In the genomic region with DNA sequence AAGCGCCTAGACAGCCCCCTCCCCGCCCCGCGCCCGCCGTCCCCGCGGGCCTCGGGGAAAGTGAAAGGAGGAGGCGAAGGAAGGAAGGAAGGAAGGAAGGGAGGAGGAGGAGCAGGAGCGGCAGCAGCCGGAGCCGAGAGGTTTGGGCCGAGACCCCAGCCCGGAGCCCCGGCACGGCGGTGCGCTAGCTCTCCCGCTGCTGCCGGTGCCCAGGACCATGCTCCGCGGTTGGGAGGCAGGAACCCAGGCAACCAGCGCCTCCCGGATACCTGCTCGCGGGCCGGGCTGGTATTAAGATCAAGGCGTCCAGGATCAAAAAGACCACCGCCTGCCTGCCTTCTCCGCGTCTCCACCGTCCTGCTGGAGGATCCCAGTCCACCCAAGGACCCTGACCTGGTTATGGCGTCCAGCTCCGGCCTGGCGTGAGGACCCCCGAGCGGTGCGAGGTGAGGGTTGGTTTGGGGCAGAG, we compare ENCODE assay signal across 8 mouse cellular contexts. TPM values are rescaled to one million over a fixed set of nuclear protein-coding genes. Genes with fewer than 3 reads are reported as not detected.
DNase-seq lines count a peak whose midpoint lies in the region; ATAC-seq and TF ChIP-seq lines count a peak whose summit lies in the region.

No protein-coding gene starts in this region.

- ATAC-seq in kidney, embryonic 15.5 days (replicated peaks; ENCODE audit: low FRiP score) = no peak
- ATAC-seq in liver, embryonic 15.5 days (ENCODE audit: insufficient read depth) = no peak
- no peak for ATAC-seq in stomach, embryonic 15.5 days (ENCODE audit: insufficient read depth, low FRiP score, low read depth)

- no peaks in the 10 kb centered on the region for H3K9me3 ChIP-seq in kidney, embryonic 15.5 days (replicated peaks)
- H3K9me3 ChIP-seq in liver, embryonic 15.5 days (replicated peaks) = no peaks in the 10 kb centered on the region
- H3K9me3 ChIP-seq in stomach, embryonic 15.5 days = no peaks in the 10 kb centered on the region

- peak overlapping the region; percentile 98 for H3K4me3 ChIP-seq in kidney, embryonic 15.5 days (replicated peaks)
- H3K4me3 ChIP-seq in liver, embryonic 15.5 days (replicated peaks) = peak overlapping the region; percentile 66
- H3K4me3 ChIP-seq in stomach, embryonic 15.5 days (replicated peaks) = peak overlapping the region; percentile 96

- TF ChIP-seq CTCF in brain, embryonic 14.5 days (IDR thresholded peaks at IDR 0.05; ENCODE audit: borderline replicate concordance, extremely low read depth, insufficient read depth, insufficient read length) = no peak

- H3K27me3 ChIP-seq in kidney, embryonic 15.5 days = no peaks in the 10 kb centered on the region
- peaks cover 71% of the 10 kb centered on the region for H3K27me3 ChIP-seq in liver, embryonic 15.5 days
- H3K27me3 ChIP-seq in stomach, embryonic 15.5 days (replicated peaks) = no peaks in the 10 kb centered on the region

- intact Hi-C loops in heart, postnatal 10 days (cut with DNase I) = no loop called here

- peaks cover 67% of the 10 kb centered on the region for H3K4me1 ChIP-seq in kidney, embryonic 15.5 days
- peaks cover 46% of the 10 kb centered on the region for H3K4me1 ChIP-seq in liver, embryonic 15.5 days (replicated peaks)
- peaks cover 51% of the 10 kb centered on the region for H3K4me1 ChIP-seq in stomach, embryonic 15.5 days

- H3K36me3 ChIP-seq in kidney, embryonic 15.5 days = no peaks in the 10 kb centered on the region
- no peaks in the 10 kb centered on the region for H3K36me3 ChIP-seq in liver, embryonic 15.5 days (replicated peaks)
- H3K36me3 ChIP-seq in stomach, embryonic 15.5 days = no peaks in the 10 kb centered on the region

- peak overlapping the region; percentile 95 for H3K9ac ChIP-seq in kidney, embryonic 15.5 days
- peak overlapping the region; percentile 63 for H3K9ac ChIP-seq in liver, embryonic 15.5 days
- H3K9ac ChIP-seq in stomach, embryonic 15.5 days = peak overlapping the region; percentile 93

- under 1% methylated on average over 37 of the region's 39 CpGs for WGBS in kidney, embryonic 15.5 days
- WGBS in liver, embryonic 15.5 days (ENCODE audit: insufficient replicate concordance) = under 1% methylated on average over 39 of the region's 39 CpGs
- WGBS in stomach, embryonic 15.5 days = 1% methylated on average over 33 of the region's 39 CpGs

- peak overlapping the region; percentile 87 for H3K4me2 ChIP-seq in kidney, embryonic 15.5 days
- H3K4me2 ChIP-seq in liver, embryonic 15.5 days = peak overlapping the region; percentile 73
- H3K4me2 ChIP-seq in stomach, embryonic 15.5 days = peak overlapping the region; percentile 69

- no peak for TF ChIP-seq POLR2A in brain, embryonic 14.5 days (IDR thresholded peaks at IDR 0.05; ENCODE audit: borderline replicate concordance, extremely low read depth, insufficient read depth, insufficient read length, poor library complexity, severe bottlenecking)

- DNase-seq in kidney, adult 8-10 months = no peak
- DNase-seq in brain, embryonic 14.5 days (ENCODE audit: low read depth) = peak; percentile 40
- peak; percentile 60 to 61 for DNase-seq in heart, postnatal 10 days
- DNase-seq in MN1 (ENCODE audit: low spot score) = no peak
- no peak for DNase-seq in layer of hippocampus, adult 18-20 months (ENCODE audit: low spot score in 2 of 2)

- H3K27ac ChIP-seq in kidney, embryonic 15.5 days = peak overlapping the region; percentile 91
- H3K27ac ChIP-seq in liver, embryonic 15.5 days (replicated peaks) = peak overlapping the region; percentile 69
- peak overlapping the region; percentile 97 for H3K27ac ChIP-seq in stomach, embryonic 15.5 days

RNA-seq across cellular contexts. Expression of a gene that starts 0.5 kb away (rescaled TPM):
- 11.3 and 11.7 TPM in 2 replicates for polyA plus RNA-seq in kidney, embryonic 15.5 days (2015; fragmentation: Nextera tagmentation; extraction: Ambion mirVana)
- polyA plus RNA-seq in brain, embryonic 14.5 days (2012; rRNA removed) = 14.4 and 35.5 TPM in 2 replicates
- 10 to 100 TPM; 66.8 to 73.0 TPM for total RNA-seq in heart, postnatal 10 days (2021)
- polyA plus RNA-seq in liver, embryonic 15.5 days (2015; fragmentation: Nextera tagmentation; extraction: Ambion mirVana) = 1.9 and 2.3 TPM in 2 replicates
- polyA plus RNA-seq in stomach, embryonic 15.5 days (2015; fragmentation: Nextera tagmentation; extraction: Ambion mirVana) = 12.0 and 12.1 TPM in 2 replicates
- 10 to 100 TPM; 64.0 to 72.3 TPM for total RNA-seq in layer of hippocampus, adult 18-20 months (2021)

RNA-seq across cellular contexts. Expression of a gene that starts 28.3 kb away (rescaled TPM):
- polyA plus RNA-seq in kidney, embryonic 15.5 days (2015; fragmentation: Nextera tagmentation; extraction: Ambion mirVana) = 0.60 and 2.5 TPM in 2 replicates
- 0.08 TPM in 1 of 2 replicates, not detected in the other for polyA plus RNA-seq in brain, embryonic 14.5 days (2012; rRNA removed)
- not detected for total RNA-seq in heart, postnatal 10 days (2021)
- polyA plus RNA-seq in liver, embryonic 15.5 days (2015; fragmentation: Nextera tagmentation; extraction: Ambion mirVana) = not detected in 2 replicates
- 18.2 and 26.2 TPM in 2 replicates for polyA plus RNA-seq in stomach, embryonic 15.5 days (2015; fragmentation: Nextera tagmentation; extraction: Ambion mirVana)
- total RNA-seq in layer of hippocampus, adult 18-20 months (2021) = not detected

RNA-seq across cellular contexts. Expression of a gene that starts 42.1 kb away (rescaled TPM):
- not detected in 2 replicates for polyA plus RNA-seq in kidney, embryonic 15.5 days (2015; fragmentation: Nextera tagmentation; extraction: Ambion mirVana)
- not detected in 2 replicates for polyA plus RNA-seq in brain, embryonic 14.5 days (2012; rRNA removed)
- not detected for total RNA-seq in heart, postnatal 10 days (2021)
- 0.06 TPM in 1 of 2 replicates, not detected in the other for polyA plus RNA-seq in liver, embryonic 15.5 days (2015; fragmentation: Nextera tagmentation; extraction: Ambion mirVana)
- polyA plus RNA-seq in stomach, embryonic 15.5 days (2015; fragmentation: Nextera tagmentation; extraction: Ambion mirVana) = not detected in 2 replicates
- not detected for total RNA-seq in layer of hippocampus, adult 18-20 months (2021)

Comparison
In these comparisons a context has a peak if more than half of its experiments do, and no peak if none do; other contexts are left out.
1. DNase-seq: peak in brain, embryonic 14.5 days (single experiment) and heart, postnatal 10 days (2 of 2); none in kidney, adult 8-10 months (0 of 2), MN1 (single experiment) and layer of hippocampus, adult 18-20 months (0 of 2).
2. Peak in every context shown above with its lines, with median percentiles within 50 percentile points of each other: H3K27ac ChIP-seq, H3K4me2 ChIP-seq, H3K4me3 ChIP-seq and H3K9ac ChIP-seq.